Mouse (Mus musculus): ENCODE results near the gene Atad1.
A peak's percentile ranks its signal among the peaks of the same experiment; 100 is the strongest.
"Not testable (repeated sequence)": the region's sequence is repeated elsewhere in the genome, so short reads cannot be mapped to it uniquely, and the experiment has no call there.

Gene Atad1

GRCm38 (mm10) chr19:32739686-32740085, at the start of gene Atad1:
Gene Atad1, minus strand, starts transcription at chr19:32739786.
- DNase-seq (ENCODE audit: low read depth, low spot score) = no peak

- DNase-seq (ENCODE audit: low read depth, low spot score) = not testable (repeated sequence)
Observed at GRCm38 (mm10) chr19:32788016-32788415, 48.4 kb upstream of the Atad1 start.

GRCm38 (mm10) chr19:32787388-32787787, 47.8 kb upstream of the Atad1 start:
- DNase-seq (ENCODE audit: low read depth, low spot score) = not testable (repeated sequence)

GRCm38 (mm10) chr19:32781305-32782071, 41.9 kb upstream of the Atad1 start:
- DNase-seq (ENCODE audit: low read depth, low spot score) = no peak

GRCm38 (mm10) chr19:32779131-32779530, 39.5 kb upstream of the Atad1 start:
- DNase-seq (ENCODE audit: low read depth, low spot score) = no peak

GRCm38 (mm10) chr19:32778411-32778810, 38.8 kb upstream of the Atad1 start:
- DNase-seq (ENCODE audit: low read depth, low spot score) = no peak

GRCm38 (mm10) chr19:32762493-32762892, 22.9 kb upstream of the Atad1 start:
- DNase-seq (ENCODE audit: low read depth, low spot score) = no peak

GRCm38 (mm10) chr19:32761162-32761561, 21.6 kb upstream of the Atad1 start:
- no peak for DNase-seq (ENCODE audit: low read depth, low spot score)

- DNase-seq (ENCODE audit: low read depth, low spot score) = no peak
Observed at GRCm38 (mm10) chr19:32760499-32760898, 20.9 kb upstream of the Atad1 start.

DNA sequence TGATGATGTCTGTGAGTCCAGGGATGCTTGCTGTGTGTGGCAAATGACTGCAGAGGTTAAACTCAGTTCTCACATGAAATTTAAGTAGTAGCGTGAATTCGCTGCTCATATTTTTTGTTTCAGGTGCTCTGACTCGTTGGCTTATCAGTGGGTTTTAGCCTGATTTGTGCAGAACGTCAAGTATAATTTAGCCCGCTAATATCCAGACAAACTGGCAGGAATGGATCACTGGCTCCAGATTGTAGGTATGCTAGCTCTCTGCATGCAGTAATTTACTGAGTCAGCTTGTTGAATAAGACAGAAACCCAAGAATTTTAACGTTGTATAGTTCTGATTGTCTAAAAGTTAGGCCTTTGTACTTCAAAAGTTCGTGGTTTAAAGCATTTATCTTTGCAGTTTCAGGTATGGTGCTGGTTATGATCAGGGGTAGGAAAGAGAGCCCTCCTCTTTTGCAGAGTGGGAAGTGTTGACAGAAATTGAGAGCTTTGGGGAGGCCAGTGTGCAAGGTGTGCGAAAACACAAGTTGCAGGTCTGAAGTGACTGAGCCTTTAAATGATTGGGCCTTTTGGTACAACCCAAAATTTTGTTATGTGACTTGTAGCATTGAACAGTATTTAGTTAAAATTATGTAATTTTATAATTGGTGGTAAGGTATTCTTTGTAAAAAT, 19.9 kb upstream of the Atad1 start:
- no peak for DNase-seq (ENCODE audit: low read depth, low spot score)

GRCm38 (mm10) chr19:32758793-32759161, 19.2 kb upstream of the Atad1 start:
- no peak for DNase-seq (ENCODE audit: low read depth, low spot score)

DNA sequence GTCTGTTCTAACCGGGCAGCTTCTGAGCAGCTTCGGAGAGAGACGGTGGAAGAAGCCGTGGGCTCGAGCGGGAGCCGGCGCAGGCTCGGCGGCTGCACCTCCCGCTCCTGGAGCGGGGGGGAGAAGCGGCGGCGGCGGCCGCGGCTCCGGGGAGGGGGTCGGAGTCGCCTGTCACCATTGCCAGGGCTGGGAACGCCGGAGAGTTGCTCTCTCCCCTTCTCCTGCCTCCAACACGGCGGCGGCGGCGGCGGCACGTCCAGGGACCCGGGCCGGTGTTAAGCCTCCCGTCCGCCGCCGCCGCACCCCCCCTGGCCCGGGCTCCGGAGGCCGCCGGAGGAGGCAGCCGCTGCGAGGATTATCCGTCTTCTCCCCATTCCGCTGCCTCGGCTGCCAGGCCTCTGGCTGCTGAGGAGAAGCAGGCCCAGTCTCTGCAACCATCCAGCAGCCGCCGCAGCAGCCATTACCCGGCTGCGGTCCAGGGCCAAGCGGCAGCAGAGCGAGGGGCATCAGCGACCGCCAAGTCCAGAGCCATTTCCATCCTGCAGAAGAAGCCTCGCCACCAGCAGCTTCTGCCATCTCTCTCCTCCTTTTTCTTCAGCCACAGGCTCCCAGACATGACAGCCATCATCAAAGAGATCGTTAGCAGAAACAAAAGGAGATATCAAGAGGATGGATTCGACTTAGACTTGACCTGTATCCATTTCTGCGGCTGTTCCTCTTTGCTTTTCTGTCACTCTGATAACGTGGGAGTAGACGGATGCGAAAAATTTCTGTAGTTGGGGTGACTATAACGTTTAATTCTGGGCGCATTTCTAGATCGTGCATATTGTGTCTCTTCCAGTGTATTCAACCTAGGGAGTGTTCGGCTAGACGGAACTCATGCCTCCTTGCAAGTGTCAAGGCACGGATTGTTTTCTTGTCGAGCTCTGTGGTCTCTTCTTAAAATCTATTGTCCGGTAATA, 18.5 kb upstream of the Atad1 start:
- DNase-seq (ENCODE audit: low read depth, low spot score) = peak; percentile 56

GRCm38 (mm10) chr19:32756900-32757725, 17.5 kb upstream of the Atad1 start, which contains the start of gene Pten:
Gene Pten, plus strand, starts transcription at chr19:32757497.
- peak; percentile 95 for DNase-seq (ENCODE audit: low read depth, low spot score)

DNA sequence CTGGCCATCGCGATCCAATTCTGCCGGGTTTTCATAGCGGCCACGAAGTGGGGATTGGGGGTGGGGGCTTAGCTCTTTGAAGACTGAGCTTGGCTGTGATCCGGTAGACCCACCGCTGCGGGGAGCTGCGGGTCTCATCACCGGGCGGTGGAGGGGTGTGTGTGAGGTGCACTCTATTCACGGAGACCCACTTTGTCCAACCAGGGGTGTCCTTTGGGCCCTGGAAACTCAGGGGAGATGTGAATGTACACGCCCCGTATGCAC, 17.0 kb upstream of the Atad1 start:
- no peak for DNase-seq (ENCODE audit: low read depth, low spot score)

- peak; percentile 98 for DNase-seq (ENCODE audit: low read depth, low spot score)
Observed at GRCm38 (mm10) chr19:32755792-32756635, 16.4 kb upstream of the Atad1 start.

GRCm38 (mm10) chr19:32755104-32755791, 15.7 kb upstream of the Atad1 start:
- no peak for DNase-seq (ENCODE audit: low read depth, low spot score)

GRCm38 (mm10) chr19:32754188-32755000, 14.8 kb upstream of the Atad1 start:
- no peak for DNase-seq (ENCODE audit: low read depth, low spot score)

DNA sequence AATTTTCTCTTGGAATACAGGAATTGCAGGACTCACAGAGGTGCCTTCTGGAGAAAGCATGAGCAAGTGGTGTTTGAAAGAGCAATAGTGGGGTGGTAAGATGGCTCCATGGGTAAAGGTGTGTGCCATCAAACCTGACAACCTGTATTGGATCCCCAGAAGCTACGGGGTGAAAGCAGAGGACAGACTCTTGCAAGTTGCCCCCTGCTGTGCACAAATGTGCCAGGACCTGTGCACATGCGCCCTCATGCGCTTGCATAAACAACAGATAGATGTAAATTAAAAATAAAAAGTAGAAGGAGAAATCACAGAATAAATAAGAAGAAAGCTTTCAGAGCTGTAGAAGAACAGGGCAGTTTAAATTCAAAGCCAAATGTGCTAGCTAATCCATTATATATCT, 13.8 kb upstream of the Atad1 start:
- no peak for DNase-seq (ENCODE audit: low read depth, low spot score)

DNA sequence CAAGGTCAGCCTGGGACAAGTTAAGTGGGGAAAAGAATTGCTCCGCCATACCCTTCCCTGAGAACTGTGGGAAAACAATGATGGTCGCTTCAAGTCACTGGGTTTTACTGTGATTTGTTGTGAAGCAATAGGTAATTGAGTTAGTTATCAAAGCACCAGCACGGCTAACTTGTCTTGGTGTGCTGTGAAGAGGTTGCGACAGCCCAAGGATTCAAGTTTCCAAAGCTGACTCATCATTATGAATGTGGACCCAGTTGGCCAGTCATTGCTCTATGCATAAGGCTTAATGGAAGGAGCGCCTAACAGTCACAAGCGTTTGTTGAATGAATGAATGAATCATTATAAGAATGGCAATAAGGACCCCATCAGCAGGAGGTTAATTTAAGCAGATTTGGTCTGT, 12.8 kb upstream of the Atad1 start:
- no peak for DNase-seq (ENCODE audit: low read depth, low spot score)
